ENCODE assay signal across 31 mouse cellular contexts in genomic region chr4:59927666-59928065, GRCm38 (mm10). TPM values are rescaled to one million over a fixed set of nuclear protein-coding genes. Genes with fewer than 3 reads are reported as not detected.
DNase-seq lines count a peak whose midpoint lies in the region; ATAC-seq lines count a peak whose summit lies in the region.
"Had no signal": no experiment of that assay in that cellular context is flagged by ENCODE, and none has a peak within 500 bp of the region (broad histone marks: within the 10 kb centered on the region; RNA-seq: fewer than 3 reads in every experiment).

No protein-coding gene starts in this region.

- H3K27me3 ChIP-seq in heart, embryonic 10.5 days (ENCODE audit: insufficient read depth, poor library complexity, severe bottlenecking) = no peaks in the 10 kb centered on the region
- H3K27me3 ChIP-seq in lung, embryonic 15.5 days = no peaks in the 10 kb centered on the region
- no peaks in the 10 kb centered on the region for H3K27me3 ChIP-seq in embryonic facial prominence, embryonic 11.5 days (ENCODE audit: control insufficient read depth, insufficient read depth, low read length)
- H3K27me3 ChIP-seq: hindbrain, embryonic 15.5 days; limb, embryonic 12.5 days; midbrain, embryonic 15.5 days; neural tube, embryonic 13.5 days; stomach, embryonic 15.5 days had no signal

- DNase-seq in heart, embryonic 10.5 days (ENCODE audit: low spot score) = peak; percentile 72
- no peak for DNase-seq in heart, postnatal 10 days
- no peak for DNase-seq in lung, postnatal 36 days
- DNase-seq in ZHBTc4 (ENCODE audit: low read depth, low spot score) = peak; percentile 10
- DNase-seq in embryonic facial prominence, embryonic 11.5 days (ENCODE audit: low spot score) = no peak
- no peak for DNase-seq in gastrocnemius, postnatal 36 days

- peaks cover 12% of the 10 kb centered on the region; the same call in 1 of the 2 replicates for H3K4me1 ChIP-seq in heart, embryonic 10.5 days
- H3K4me1 ChIP-seq in lung, embryonic 15.5 days = no peaks in the 10 kb centered on the region
- no peaks in the 10 kb centered on the region for H3K4me1 ChIP-seq in embryonic facial prominence, embryonic 11.5 days (ENCODE audit: control insufficient read depth, insufficient read depth, low read length)
- H3K4me1 ChIP-seq: hindbrain, embryonic 15.5 days; limb, embryonic 12.5 days; midbrain, embryonic 15.5 days; neural tube, embryonic 13.5 days; stomach, embryonic 15.5 days had no signal

- intact Hi-C loops in heart, postnatal 10 days (cut with DNase I) = loop anchor here (1.0 to 2.0 kb wide), 2 partner anchors 53 to 141 kb away; no protein-coding TSS in a partner anchor
- intact Hi-C loops in gastrocnemius, postnatal 36 days (cut with DNase I) = no loop called here

- H3K4me2 ChIP-seq in lung, embryonic 15.5 days = no peak overlapping the region
- no peak overlapping the region for H3K4me2 ChIP-seq in embryonic facial prominence, embryonic 11.5 days (ENCODE audit: low read depth, low read length)
- H3K4me2 ChIP-seq: hindbrain, embryonic 15.5 days; limb, embryonic 12.5 days; liver, embryonic 11.5 days; midbrain, embryonic 15.5 days; neural tube, embryonic 13.5 days; stomach, embryonic 15.5 days had no signal

- H3K4me3 ChIP-seq in heart, embryonic 10.5 days = no peak overlapping the region
- H3K4me3 ChIP-seq in lung, embryonic 15.5 days = no peak overlapping the region
- H3K4me3 ChIP-seq in embryonic facial prominence, embryonic 11.5 days (ENCODE audit: low read depth, low read length) = no peak overlapping the region
- H3K4me3 ChIP-seq: hindbrain, embryonic 10.5 days; hindbrain, embryonic 15.5 days; layer of hippocampus, adult 2 months; left cerebral cortex, adult 2 months; limb, embryonic 12.5 days; midbrain, embryonic 15.5 days; neural tube, embryonic 13.5 days; stomach, embryonic 15.5 days had no signal

- WGBS in heart, embryonic 10.5 days = 77% methylated on average over 3 of the region's 3 CpGs
- 76% methylated on average over 3 of the region's 3 CpGs for WGBS in lung, embryonic 15.5 days
- 82% methylated on average over 3 of the region's 3 CpGs for WGBS in embryonic facial prominence, embryonic 11.5 days

- H3K27ac ChIP-seq in heart, embryonic 10.5 days = no peak overlapping the region
- H3K27ac ChIP-seq in lung, embryonic 15.5 days = no peak overlapping the region
- H3K27ac ChIP-seq in embryonic facial prominence, embryonic 11.5 days (replicated peaks; ENCODE audit: low read depth, low read length) = no peak overlapping the region
- H3K27ac ChIP-seq: hindbrain, embryonic 10.5 days; hindbrain, embryonic 15.5 days; layer of hippocampus, adult 2 months; left cerebral cortex, adult 2 months; limb, embryonic 12.5 days; midbrain, embryonic 15.5 days; neural tube, embryonic 13.5 days; stomach, embryonic 15.5 days had no signal

- H3K36me3 ChIP-seq in heart, embryonic 10.5 days = no peaks in the 10 kb centered on the region
- no peaks in the 10 kb centered on the region for H3K36me3 ChIP-seq in lung, embryonic 15.5 days
- H3K36me3 ChIP-seq in embryonic facial prominence, embryonic 11.5 days (replicated peaks; ENCODE audit: control insufficient read depth, insufficient read depth, low read depth, low read length) = no peaks in the 10 kb centered on the region
- H3K36me3 ChIP-seq: hindbrain, embryonic 10.5 days; hindbrain, embryonic 15.5 days; limb, embryonic 12.5 days; midbrain, embryonic 15.5 days; neural tube, embryonic 13.5 days; stomach, embryonic 15.5 days had no signal

- H3K9me3 ChIP-seq in heart, embryonic 10.5 days = no peaks in the 10 kb centered on the region
- no peaks in the 10 kb centered on the region for H3K9me3 ChIP-seq in lung, embryonic 15.5 days
- H3K9me3 ChIP-seq in embryonic facial prominence, embryonic 11.5 days (replicated peaks; ENCODE audit: control insufficient read depth, low read length) = no peaks in the 10 kb centered on the region
- H3K9me3 ChIP-seq: hindbrain, embryonic 10.5 days; hindbrain, embryonic 15.5 days; limb, embryonic 12.5 days; midbrain, embryonic 15.5 days; neural tube, embryonic 13.5 days; stomach, embryonic 15.5 days had no signal

- H3K9ac ChIP-seq in lung, embryonic 15.5 days = no peak overlapping the region
- no peak overlapping the region for H3K9ac ChIP-seq in embryonic facial prominence, embryonic 11.5 days (replicated peaks; ENCODE audit: low read length)
- H3K9ac ChIP-seq: forebrain, postnatal 0 days; hindbrain, embryonic 15.5 days; limb, embryonic 12.5 days; midbrain, embryonic 15.5 days; neural tube, embryonic 13.5 days; stomach, embryonic 15.5 days had no signal

- ATAC-seq in lung, embryonic 15.5 days (ENCODE audit: borderline replicate concordance, extremely low read depth, low FRiP score, low TSS enrichment) = peak; percentile 11; the same call in 1 of the 2 replicates
- ATAC-seq in embryonic facial prominence, embryonic 11.5 days (replicated peaks; ENCODE audit: insufficient number of reproducible peaks, low FRiP score, low TSS enrichment, low read depth) = 0 out of 2 replicates have a peak, but pooled peaks have one; percentile 29
- ATAC-seq: activated CD4-positive, CD25-positive, alpha-beta regulatory T cell, adult 4 months had no signal

RNA-seq across cellular contexts. Expression of gene Slc46a2, which starts 12.8 kb away (rescaled TPM):
- polyA plus RNA-seq in heart, embryonic 10.5 days (2016; fragmentation: Nextera tagmentation; extraction: Ambion mirVana) = 0.10 and 0.17 TPM in 2 replicates
- total RNA-seq in heart, postnatal 10 days (2021) = under 1 TPM; 0.12 to 0.37 TPM
- 0.70 and 3.4 TPM in 2 replicates for polyA plus RNA-seq in lung, embryonic 15.5 days (2015; fragmentation: Nextera tagmentation; extraction: Ambion mirVana)
- polyA plus RNA-seq in embryonic facial prominence, embryonic 11.5 days (2014; fragmentation: Nextera tagmentation; extraction: Ambion mirVana) = not detected in 2 replicates
- total RNA-seq in gastrocnemius, postnatal 36 days (2021) = under 1 TPM in 1 of 2 experiments, not detected in 1; 0.15 TPM
- total RNA-seq: adrenal gland, adult 8-10 months; adrenal gland, postnatal 4 days; forebrain, postnatal 0 days; gastrocnemius, adult 8-10 months; layer of hippocampus, adult 2 months; layer of hippocampus, postnatal 14 days; left cerebral cortex, adult 2 months; left cerebral cortex, postnatal 25 days; megakaryocyte progenitor cell, adult 5-6 weeks had no signal
- polyA plus RNA-seq: cerebellum, adult 2 months; cortical plate, adult 2 months; hindbrain, embryonic 10.5 days; hindbrain, embryonic 15.5 days; kidney, embryonic 14.5 days; limb, embryonic 12.5 days; liver, embryonic 11.5 days; liver, embryonic 16.5 days; neural tube, embryonic 13.5 days had no signal

RNA-seq across cellular contexts. Expression of gene Mup4, which starts 32.8 kb away (rescaled TPM):
- polyA plus RNA-seq in heart, embryonic 10.5 days (2016; fragmentation: Nextera tagmentation; extraction: Ambion mirVana) = not detected in 2 replicates
- total RNA-seq in heart, postnatal 10 days (2021) = not detected
- polyA plus RNA-seq in lung, embryonic 15.5 days (2015; fragmentation: Nextera tagmentation; extraction: Ambion mirVana) = not detected in 2 replicates
- polyA plus RNA-seq in embryonic facial prominence, embryonic 11.5 days (2014; fragmentation: Nextera tagmentation; extraction: Ambion mirVana) = not detected in 2 replicates
- not detected for total RNA-seq in gastrocnemius, postnatal 36 days (2021)
- total RNA-seq: adrenal gland, adult 8-10 months; adrenal gland, postnatal 4 days; forebrain, postnatal 0 days; gastrocnemius, adult 8-10 months; layer of hippocampus, adult 2 months; layer of hippocampus, postnatal 14 days; left cerebral cortex, adult 2 months; left cerebral cortex, postnatal 25 days; megakaryocyte progenitor cell, adult 5-6 weeks had no signal
- polyA plus RNA-seq: activated CD4-positive, CD25-positive, alpha-beta regulatory T cell, adult 4 months; cerebellum, adult 2 months; cortical plate, adult 2 months; forebrain, postnatal 0 days; heart, postnatal 0 days; hindbrain, embryonic 10.5 days; hindbrain, embryonic 15.5 days; inflammation-experienced regulatory T-cells, adult 6 months; kidney, embryonic 14.5 days; limb, embryonic 12.5 days; liver, embryonic 11.5 days; liver, embryonic 16.5 days; midbrain, embryonic 15.5 days; neural tube, embryonic 13.5 days; stomach, embryonic 15.5 days; urinary bladder, adult 2 months had no signal

RNA-seq across cellular contexts. Expression of gene Mup6, which starts 36.4 kb away (rescaled TPM):
- not detected in 2 replicates for polyA plus RNA-seq in heart, embryonic 10.5 days (2016; fragmentation: Nextera tagmentation; extraction: Ambion mirVana)
- total RNA-seq in heart, postnatal 10 days (2021) = not detected
- polyA plus RNA-seq in lung, embryonic 15.5 days (2015; fragmentation: Nextera tagmentation; extraction: Ambion mirVana) = not detected in 2 replicates
- not detected in 2 replicates for polyA plus RNA-seq in embryonic facial prominence, embryonic 11.5 days (2014; fragmentation: Nextera tagmentation; extraction: Ambion mirVana)
- total RNA-seq in gastrocnemius, postnatal 36 days (2021) = not detected
- total RNA-seq: adrenal gland, adult 8-10 months; adrenal gland, postnatal 4 days; forebrain, postnatal 0 days; gastrocnemius, adult 8-10 months; layer of hippocampus, adult 2 months; layer of hippocampus, postnatal 14 days; left cerebral cortex, adult 2 months; left cerebral cortex, postnatal 25 days; megakaryocyte progenitor cell, adult 5-6 weeks had no signal
- polyA plus RNA-seq: activated CD4-positive, CD25-positive, alpha-beta regulatory T cell, adult 4 months; cerebellum, adult 2 months; cortical plate, adult 2 months; forebrain, postnatal 0 days; heart, postnatal 0 days; hindbrain, embryonic 10.5 days; hindbrain, embryonic 15.5 days; inflammation-experienced regulatory T-cells, adult 6 months; kidney, embryonic 14.5 days; limb, embryonic 12.5 days; liver, embryonic 11.5 days; liver, embryonic 16.5 days; midbrain, embryonic 15.5 days; neural tube, embryonic 13.5 days; stomach, embryonic 15.5 days; urinary bladder, adult 2 months had no signal

Comparison
In these comparisons a context has a peak if more than half of its experiments do, and no peak if none do; other contexts are left out.
1. DNase-seq: peak in heart, embryonic 10.5 days (single experiment) and ZHBTc4 (single experiment); none in heart, postnatal 10 days (0 of 2), lung, postnatal 36 days (single experiment), embryonic facial prominence, embryonic 11.5 days (single experiment) and gastrocnemius, postnatal 36 days (0 of 2).